Mouse (Mus musculus) stomach, postnatal 0 days (tissue): ENCODE results near the gene Lpo. TPM values are rescaled to one million over a fixed set of nuclear protein-coding genes. Genes with fewer than 3 reads are reported as not detected.

Experiments
- ATAC-seq: fragments of 200-750 bp; cut with Nextera tagmentation; 2 replicates; pipeline ENCODE4 v1.8.0; 2017; ENCODE audit not compliant: low FRiP score, low TSS enrichment
- DNase-seq: peaks from one replicate; pipeline ENCODE4 v3.0.0-alpha.2; 2016; ENCODE audit warnings: low spot score
- H3K27ac ChIP-seq: fragments of 300-500 bp; sonication (generic); replicated peaks from 2 replicates; pipeline ENCODE4 v1.5.1; 2014; ENCODE audit warnings: mild to moderate bottlenecking, control low read depth
- H3K27me3 ChIP-seq: fragments of 300-500 bp; sonication (generic); 2 replicates; pipeline ENCODE4 v1.6.1; 2014; ENCODE audit warnings: low read length; ENCODE audit not compliant: control insufficient read depth, insufficient read depth
- H3K36me3 ChIP-seq: fragments of 300-500 bp; sonication (generic); 2 replicates; pipeline ENCODE4 v1.6.1; 2014; ENCODE audit warnings: low read length, mixed read lengths; ENCODE audit not compliant: control insufficient read depth, insufficient read depth
- H3K4me1 ChIP-seq: fragments of 300-500 bp; sonication (generic); replicated peaks from 2 replicates; pipeline ENCODE4 v1.6.1; 2014; ENCODE audit warnings: antibody characterized with exemption; ENCODE audit not compliant: control insufficient read depth, insufficient read depth
- H3K4me2 ChIP-seq: fragments of 300-500 bp; sonication (generic); replicated peaks from 2 replicates; pipeline ENCODE4 v1.6.1; 2014; ENCODE audit warnings: low read depth, mild to moderate bottlenecking, control low read depth, moderate library complexity
- H3K4me3 ChIP-seq: fragments of 300-500 bp; sonication (generic); 2 replicates; pipeline ENCODE4 v1.5.1; 2014; ENCODE audit warnings: low read depth, low read length, control low read depth
- H3K9ac ChIP-seq: fragments of 300-500 bp; sonication (generic); 2 replicates; pipeline ENCODE4 v1.6.1; 2014; ENCODE audit warnings: mild to moderate bottlenecking, low read length, control low read depth, mixed read lengths
- H3K9me3 ChIP-seq: fragments of 300-500 bp; sonication (generic); 2 replicates; pipeline ENCODE4 v1.6.1; 2016; ENCODE audit warnings: low read length; ENCODE audit not compliant: control insufficient read depth
- CTCF ChIP-seq: IDR thresholded peaks from 2 replicates; pipeline ENCODE4 v1.5.1; 2016; ENCODE audit warnings: antibody characterized with exemption, low read depth, mild to moderate bottlenecking, moderate library complexity
- EP300 ChIP-seq: optimal IDR thresholded peaks from 2 replicates; pipeline ENCODE3; 2016; ENCODE audit warnings: antibody characterized with exemption
- WGBS: fragments of 180-500 bp; shearing (Covaris S2); extraction: QIAGEN DNeasy Blood & Tissue Kit; methylation state at CpG from one replicate; pipeline ENCODE4 v1.1.7; 2014; 5-methylcytosine and 5-hydroxymethylcytosine counted together
- polyA plus RNA-seq: library from polyadenylated mRNA; unstranded; fragments of >200 nt; fragmentation: Nextera tagmentation; extraction: Ambion mirVana; gene quantifications from 2 replicates; pipeline ENCODE4 v1.2.1, GENCODE M21; 2015

The Lpo gene
- polyA plus RNA-seq, 1 experiment from 2014 or later, result 0.41 TPM

DNA sequence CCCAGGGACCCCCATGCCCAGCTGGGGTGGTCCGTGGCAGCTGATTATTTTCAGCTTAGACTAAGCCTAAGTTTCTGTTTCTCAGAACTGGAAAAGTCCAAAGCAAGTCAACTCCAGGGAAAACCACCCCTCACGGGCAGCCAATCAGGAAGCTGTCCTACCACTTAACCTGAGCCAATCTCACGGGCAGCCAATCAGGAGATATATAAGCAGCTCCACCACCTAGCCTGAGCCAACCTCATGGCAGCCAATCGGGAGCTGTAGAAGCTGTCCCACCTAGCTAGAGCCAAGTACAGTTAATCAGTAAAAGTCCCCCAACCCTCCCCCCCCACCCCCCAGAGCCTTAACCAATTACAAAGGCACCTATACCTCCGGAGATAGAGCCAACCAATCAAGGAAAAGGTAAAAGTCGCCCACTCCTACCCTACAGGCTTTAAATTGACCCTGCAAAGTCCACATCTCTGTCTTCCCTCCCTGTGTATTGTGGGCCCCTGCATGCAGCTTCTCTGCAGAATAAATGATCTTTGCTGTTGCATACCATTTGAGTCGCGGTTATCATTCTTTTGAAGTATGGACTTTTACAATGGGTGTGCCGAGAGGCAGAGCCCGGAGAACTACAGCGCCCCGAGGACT, 19.0 kb upstream of the Lpo start:
- Histone ChIP-seq H3K4me2 (no peak overlapping the region), H3K9ac (no peak overlapping the region), H3K27me3 (no peaks in the 10 kb centered on the region), H3K36me3 (no peaks in the 10 kb centered on the region), H3K27ac (no peak overlapping the region), H3K4me1 (no peaks in the 10 kb centered on the region), H3K4me3 (no peak overlapping the region), H3K9me3 (no peaks in the 10 kb centered on the region)
- 75% methylated on average over 12 of the region's 12 CpGs for WGBS
- TF ChIP-seq EP300 (no peak), CTCF (no peak)
- DNase-seq (no peak), ATAC-seq (no peak)

DNA sequence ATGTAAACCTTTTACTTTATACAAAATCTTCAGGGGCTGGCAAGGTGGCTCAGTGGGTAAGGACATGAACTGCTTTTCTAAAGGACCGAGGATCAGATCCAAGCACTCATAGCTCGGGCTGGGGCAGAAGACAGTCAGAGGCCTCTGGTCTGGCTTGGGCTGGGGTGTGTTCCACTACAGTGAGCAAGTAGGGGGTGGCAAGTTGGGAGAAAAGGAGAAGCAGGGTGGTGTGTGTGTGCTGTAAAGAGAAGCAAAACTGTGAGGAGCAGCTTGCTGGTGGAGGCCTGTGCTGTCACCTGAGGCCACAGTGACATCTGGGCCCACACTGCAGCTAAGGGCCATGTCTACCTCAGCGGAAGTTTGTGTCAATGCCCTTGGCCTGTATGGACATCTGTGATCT, 13.3 kb upstream of the Lpo start:
- no peak for TF ChIP-seq CTCF
- TF ChIP-seq EP300, result no peak
- H3K4me3 ChIP-seq, result no peak overlapping the region
- H3K27ac ChIP-seq, result no peak overlapping the region
- H3K27me3 ChIP-seq, result no peaks in the 10 kb centered on the region
- no peaks in the 10 kb centered on the region for H3K4me1 ChIP-seq
- no peak for ATAC-seq
- H3K36me3 ChIP-seq, result no peaks in the 10 kb centered on the region
- no peak overlapping the region for H3K9ac ChIP-seq
- no peaks in the 10 kb centered on the region for H3K9me3 ChIP-seq
- WGBS, result 81% methylated on average over 3 of the region's 3 CpGs
- DNase-seq, result no peak
- H3K4me2 ChIP-seq, result no peak overlapping the region

DNA sequence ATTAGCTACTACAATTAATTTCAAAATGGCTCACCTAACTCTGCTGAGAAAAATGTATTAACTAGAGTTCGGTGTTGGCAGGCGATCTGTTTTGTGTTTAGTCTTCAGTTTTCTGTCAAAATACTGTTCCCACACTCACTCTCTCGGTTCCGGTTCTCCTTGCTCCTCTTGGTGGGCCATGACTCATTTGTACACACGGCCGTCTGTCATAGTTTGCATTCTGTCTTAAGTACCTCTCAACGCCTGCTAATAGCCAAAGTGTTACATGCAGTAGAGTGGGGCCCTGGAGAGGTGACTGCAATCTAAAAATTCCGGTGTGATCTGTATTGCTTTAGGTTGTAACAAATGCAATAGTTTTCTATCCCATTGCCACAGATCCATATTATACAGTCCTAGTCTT, 12.6 kb upstream of the Lpo start:
- Histone ChIP-seq H3K27me3 (no peaks in the 10 kb centered on the region), H3K4me3 (no peak overlapping the region), H3K36me3 (no peaks in the 10 kb centered on the region), H3K4me1 (no peaks in the 10 kb centered on the region), H3K9me3 (no peaks in the 10 kb centered on the region), H3K9ac (no peak overlapping the region), H3K4me2 (no peak overlapping the region), H3K27ac (no peak overlapping the region)
- WGBS, result 52% methylated on average over 8 of the region's 8 CpGs
- ATAC-seq (no peak), DNase-seq (no peak)
- no peak for TF ChIP-seq CTCF
- TF ChIP-seq EP300, result no peak

DNA sequence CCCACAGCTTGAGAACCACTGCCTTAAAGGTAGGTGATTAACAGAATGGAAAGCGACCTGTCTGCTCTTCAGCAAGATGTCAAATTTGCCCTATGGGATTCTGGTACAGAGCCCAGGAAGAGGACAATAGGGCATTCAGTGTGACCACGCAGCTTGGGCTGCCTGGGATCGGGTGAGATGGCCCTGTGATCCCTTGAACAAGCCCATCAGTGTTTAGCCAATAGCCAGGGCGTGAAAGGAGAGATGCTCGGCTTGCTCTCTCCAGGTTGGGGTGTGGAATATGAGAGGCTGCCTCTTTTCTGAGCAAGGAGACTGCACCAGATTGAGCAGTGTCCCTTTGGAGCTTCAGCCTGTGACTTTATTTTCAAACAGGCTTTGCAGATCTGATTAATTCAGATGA, 6.6 kb downstream of the Lpo start:
- H3K9me3 ChIP-seq, result no peaks in the 10 kb centered on the region
- H3K27me3 ChIP-seq, result no peaks in the 10 kb centered on the region
- H3K4me3 ChIP-seq, result no peak overlapping the region
- H3K4me1 ChIP-seq, result no peaks in the 10 kb centered on the region
- no peak overlapping the region for H3K4me2 ChIP-seq
- ATAC-seq (no peak), DNase-seq (no peak)
- no peak for TF ChIP-seq EP300
- TF ChIP-seq CTCF, result no peak
- no peak overlapping the region for H3K9ac ChIP-seq
- no peak overlapping the region for H3K27ac ChIP-seq
- WGBS, result 47% methylated on average over 5 of the region's 5 CpGs
- H3K36me3 ChIP-seq, result no peaks in the 10 kb centered on the region

DNA sequence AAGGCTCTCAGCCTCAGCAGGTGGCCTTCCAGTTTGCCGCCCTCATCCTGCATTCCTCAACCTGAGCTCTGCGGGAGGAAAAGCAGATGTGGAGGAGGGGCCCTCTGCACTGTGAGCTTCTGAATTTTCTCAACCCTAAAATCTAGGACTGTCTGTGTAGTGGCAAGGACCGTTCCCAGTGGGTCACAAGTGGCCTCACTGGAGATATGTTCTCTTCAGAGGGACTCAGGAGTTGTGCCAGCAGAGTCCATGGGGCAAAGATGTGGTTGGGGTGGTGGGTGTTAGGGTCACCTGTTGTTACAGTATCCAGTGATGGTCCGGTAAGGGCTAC, 10.7 kb downstream of the Lpo start:
- peak overlapping the region; percentile 32 for H3K4me3 ChIP-seq
- H3K4me1 ChIP-seq, result no peaks in the 10 kb centered on the region
- peak overlapping the region; percentile 39; the same call in 1 of the 2 replicates for H3K9ac ChIP-seq
- H3K36me3 ChIP-seq, result no peaks in the 10 kb centered on the region
- H3K27me3 ChIP-seq, result no peaks in the 10 kb centered on the region
- no peak for TF ChIP-seq CTCF
- no peak for TF ChIP-seq EP300
- no peaks in the 10 kb centered on the region for H3K9me3 ChIP-seq
- H3K27ac ChIP-seq, result no peak overlapping the region
- ATAC-seq (no peak), DNase-seq (no peak)
- WGBS, result 40% methylated on average over 4 of the region's 4 CpGs
- H3K4me2 ChIP-seq, result peak overlapping the region; percentile 64

DNA sequence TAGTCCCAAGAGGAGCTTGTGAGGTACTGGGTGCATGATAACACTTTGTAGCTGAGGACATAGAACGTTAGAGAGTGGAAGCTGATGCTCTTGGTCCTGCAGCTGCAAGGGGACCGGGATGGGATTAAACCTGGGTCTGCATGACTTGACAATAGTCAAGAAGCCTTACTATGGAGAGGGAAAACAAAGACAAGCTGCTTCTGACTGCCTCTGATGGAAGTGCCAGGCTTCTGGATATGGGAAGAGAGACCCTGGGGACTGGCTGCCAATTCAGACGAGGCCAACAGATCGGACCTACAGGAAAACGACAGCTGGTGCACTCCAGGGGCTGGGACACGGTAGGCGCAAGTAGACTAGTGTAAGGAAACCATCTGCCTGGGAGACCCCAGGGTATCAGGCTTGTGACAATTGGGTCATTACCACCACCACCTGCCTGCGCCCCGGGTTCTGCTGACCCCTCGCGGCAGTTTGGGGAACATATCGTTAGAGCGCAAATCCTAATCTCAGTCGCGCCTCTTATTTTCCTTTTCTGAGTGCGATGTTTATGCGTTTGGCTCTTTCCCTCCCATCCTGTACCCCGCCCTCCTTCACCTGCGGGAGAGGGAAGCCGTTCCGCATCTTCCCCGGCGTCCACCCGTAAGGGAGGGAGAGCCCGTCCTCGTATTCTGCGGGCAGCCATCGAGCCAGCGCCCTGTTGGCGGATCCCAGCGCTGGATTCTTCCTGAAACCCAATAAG, 11.2 kb downstream of the Lpo start:
- peak; percentile 46 for DNase-seq

More for the DNA sequence above, 11.2 kb downstream of the Lpo start:
- no peaks in the 10 kb centered on the region for H3K36me3 ChIP-seq
- no peaks in the 10 kb centered on the region for H3K4me1 ChIP-seq
- H3K27ac ChIP-seq, result no peak overlapping the region
- H3K4me2 ChIP-seq, result peak overlapping the region; percentile 64
- no peaks in the 10 kb centered on the region for H3K9me3 ChIP-seq
- ATAC-seq, result 0 out of 2 replicates have a peak, but pooled peaks have one; percentile 40
- peak overlapping the region; percentile 39 for H3K9ac ChIP-seq
- no peaks in the 10 kb centered on the region for H3K27me3 ChIP-seq
- H3K4me3 ChIP-seq, result peak overlapping the region; percentile 32
- TF ChIP-seq CTCF, result peak; percentile 83
- no peak for TF ChIP-seq EP300
- WGBS, result 3% methylated on average over 31 of the region's 31 CpGs
